Mouse (Mus musculus) megakaryocyte, embryonic 14.5 days (primary cell): ENCODE measurements around the gene Cyp46a1.

Experiments used
- FLI1 ChIP-seq: IDR thresholded peaks from 2 replicates; pipeline ENCODE4 v1.6.1; 2012; ENCODE audit warnings: low read length, inconsistent platforms, mixed read lengths
- GATA1 ChIP-seq: IDR thresholded peaks from 3 replicates; pipeline ENCODE4 v1.6.1; 2012; ENCODE audit warnings: mixed read lengths, low read length, inconsistent platforms, borderline replicate concordance

DNA sequence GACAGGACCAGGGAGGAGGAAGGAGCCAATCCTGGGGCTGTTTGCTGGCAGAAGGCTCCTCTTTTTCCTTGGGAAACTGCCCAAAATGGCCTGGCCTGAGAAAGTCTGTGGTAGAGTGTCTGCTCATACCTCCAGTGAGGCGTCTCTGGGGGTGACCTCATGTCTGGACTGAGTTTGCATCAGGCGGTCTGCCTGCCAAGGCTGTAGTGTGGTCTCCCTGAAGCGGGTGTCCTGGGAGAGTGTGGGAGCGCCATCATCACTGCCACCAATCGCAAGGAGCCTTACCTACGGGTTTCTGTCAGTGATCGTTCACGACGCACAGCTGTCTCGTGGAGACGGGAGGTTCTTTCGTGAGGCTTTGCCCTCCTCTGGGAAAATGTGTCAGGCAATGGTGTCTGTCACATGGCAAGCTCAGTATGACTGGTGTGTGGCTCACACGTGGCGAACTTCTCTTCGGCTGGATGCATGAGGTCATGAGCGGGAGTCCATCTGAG, 25.8 kb upstream of the Cyp46a1 start:
- TF ChIP-seq GATA1 = no peak
- TF ChIP-seq FLI1 = no peak
